Comparison of ENCODE assay signal across 10 mouse cellular contexts in the genomic region with DNA sequence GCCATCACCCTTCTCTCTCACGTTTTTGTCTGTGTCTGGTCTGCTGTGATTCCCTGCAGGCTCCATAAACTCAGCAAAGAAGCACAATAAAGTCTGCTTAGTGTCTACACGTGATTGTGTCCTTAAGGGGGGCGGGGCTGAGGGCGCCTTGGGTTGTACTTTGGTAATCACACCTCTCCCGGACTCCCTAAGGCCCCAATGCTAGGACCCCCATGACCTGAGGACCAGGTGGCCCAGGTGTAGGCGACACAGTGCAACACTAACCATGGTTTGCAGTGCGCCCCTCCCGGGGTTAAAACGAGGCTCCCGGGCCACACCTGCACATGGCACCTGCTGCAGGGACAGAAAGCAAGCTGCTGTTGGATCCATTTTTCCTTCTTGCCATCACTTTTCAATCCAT. TPM values are rescaled to one million over a fixed set of nuclear protein-coding genes. Genes with fewer than 3 reads are reported as not detected.
DNase-seq lines count a peak whose midpoint lies in the region; ATAC-seq and TF ChIP-seq lines count a peak whose summit lies in the region.
"Had no signal": no experiment of that assay in that cellular context is flagged by ENCODE, and none has a peak within 500 bp of the region (broad histone marks: within the 10 kb centered on the region; RNA-seq: fewer than 3 reads in every experiment).

No protein-coding gene starts in this region.

- intact Hi-C loops in left cerebral cortex, postnatal 25 days (cut with DNase I), result no loop called here

- TF ChIP-seq CTCF in layer of hippocampus, adult 2 months (conservative IDR thresholded peaks at IDR 0.05), result no peak
- TF ChIP-seq CTCF in hindbrain, postnatal 0 days (IDR thresholded peaks at IDR 0.05; ENCODE audit: low read depth), result no peak

- H3K4me1 ChIP-seq in forebrain, embryonic 10.5 days, result peaks cover 44% of the 10 kb centered on the region
- peaks cover 16% of the 10 kb centered on the region for H3K4me1 ChIP-seq in hindbrain, postnatal 0 days (ENCODE audit: insufficient read depth, low read length)
- H3K4me1 ChIP-seq in neural tube, embryonic 13.5 days (replicated peaks), result peaks cover 35% of the 10 kb centered on the region

- WGBS in forebrain, embryonic 10.5 days, result 18% methylated on average over 10 of the region's 10 CpGs
- WGBS in hindbrain, postnatal 0 days, result 29% methylated on average over 10 of the region's 10 CpGs
- WGBS in neural tube, embryonic 13.5 days, result 17% methylated on average over 10 of the region's 10 CpGs

- no peaks in the 10 kb centered on the region for H3K36me3 ChIP-seq in forebrain, embryonic 10.5 days (replicated peaks)
- H3K36me3 ChIP-seq in hindbrain, postnatal 0 days (ENCODE audit: insufficient read depth, low read length), result no peaks in the 10 kb centered on the region
- no peaks in the 10 kb centered on the region for H3K36me3 ChIP-seq in neural tube, embryonic 13.5 days
- H3K36me3 ChIP-seq: liver, embryonic 12.5 days had no signal

- ATAC-seq in hindbrain, postnatal 0 days, result no peak
- ATAC-seq in neural tube, embryonic 13.5 days (ENCODE audit: low read depth), result no peak
- ATAC-seq: liver, embryonic 12.5 days had no signal

- no peak overlapping the region; the same call in 1 of the 2 replicates for H3K4me3 ChIP-seq in layer of hippocampus, adult 2 months
- peak overlapping the region; percentile 64 for H3K4me3 ChIP-seq in forebrain, embryonic 10.5 days
- peak overlapping the region; percentile 40 for H3K4me3 ChIP-seq in hindbrain, postnatal 0 days (ENCODE audit: low read length)
- peak overlapping the region; percentile 45; the same call in 1 of the 2 replicates for H3K4me3 ChIP-seq in neural tube, embryonic 13.5 days

- peak overlapping the region; percentile 87; the same call in 1 of the 2 replicates for H3K27ac ChIP-seq in layer of hippocampus, adult 2 months
- peak overlapping the region; percentile 71; the same call in 1 of the 2 replicates for H3K27ac ChIP-seq in forebrain, embryonic 10.5 days
- no peak overlapping the region for H3K27ac ChIP-seq in hindbrain, postnatal 0 days
- no peak overlapping the region for H3K27ac ChIP-seq in neural tube, embryonic 13.5 days (replicated peaks)
- H3K27ac ChIP-seq: liver, embryonic 12.5 days had no signal

- H3K27me3 ChIP-seq in forebrain, embryonic 10.5 days (ENCODE audit: poor library complexity, severe bottlenecking), result peaks cover 31% of the 10 kb centered on the region
- H3K27me3 ChIP-seq in hindbrain, postnatal 0 days (ENCODE audit: insufficient read depth, low read length), result no peaks in the 10 kb centered on the region; the same call in 1 of the 2 replicates
- H3K27me3 ChIP-seq in neural tube, embryonic 13.5 days, result peaks cover 22% of the 10 kb centered on the region

- no peaks in the 10 kb centered on the region for H3K9me3 ChIP-seq in forebrain, embryonic 10.5 days
- H3K9me3 ChIP-seq in hindbrain, postnatal 0 days (ENCODE audit: low read length), result no peaks in the 10 kb centered on the region
- H3K9me3 ChIP-seq in neural tube, embryonic 13.5 days, result no peaks in the 10 kb centered on the region
- H3K9me3 ChIP-seq: G1E; liver, embryonic 12.5 days had no signal

- H3K9ac ChIP-seq in hindbrain, postnatal 0 days (replicated peaks; ENCODE audit: low read length), result no peak overlapping the region
- no peak overlapping the region for H3K9ac ChIP-seq in neural tube, embryonic 13.5 days

- no peak for DNase-seq in layer of hippocampus, adult 2 months (ENCODE audit: low spot score in 2 of 2)
- DNase-seq in layer of hippocampus, adult 11-12 months (ENCODE audit: low spot score), result no peak
- no peak for DNase-seq in forebrain, embryonic 10.5 days (ENCODE audit: extremely low spot score, low spot score)
- DNase-seq in hindbrain, postnatal 0 days (ENCODE audit: low spot score), result no peak
- no peak for DNase-seq in yolk sac, embryonic 10.5 days (ENCODE audit: low spot score)
- DNase-seq in left cerebral cortex, postnatal 25 days (ENCODE audit: low spot score in 2 of 2), result no peak
- DNase-seq in embryo, embryonic 11 days, result no peak

- H3K4me2 ChIP-seq in hindbrain, postnatal 0 days (ENCODE audit: low read depth, low read length), result peak overlapping the region; percentile 82
- H3K4me2 ChIP-seq in neural tube, embryonic 13.5 days, result peak overlapping the region; percentile 85

RNA-seq across cellular contexts. Expression of gene Ercc1, which starts 3.3 kb away (rescaled TPM):
- total RNA-seq in layer of hippocampus, adult 2 months (2021), result 10 to 100 TPM; 51.7 to 51.9 TPM
- 95.3 and 96.1 TPM in 2 replicates for polyA plus RNA-seq in forebrain, embryonic 10.5 days (2016; fragmentation: Nextera tagmentation; extraction: Ambion mirVana)
- 44.1 and 46.1 TPM in 2 replicates for total RNA-seq in hindbrain, postnatal 0 days (2014; rRNA removed)
- 69.0 and 74.2 TPM in 2 replicates for polyA plus RNA-seq in hindbrain, postnatal 0 days (2015; fragmentation: Nextera tagmentation; extraction: Ambion mirVana)
- 90.7 and 96.1 TPM in 2 replicates for polyA plus RNA-seq in neural tube, embryonic 13.5 days (2015; fragmentation: Nextera tagmentation; extraction: Ambion mirVana)
- 10 to 100 TPM; 34.1 to 40.5 TPM for total RNA-seq in left cerebral cortex, postnatal 25 days (2021)

RNA-seq across cellular contexts. Expression of gene Cd3eap, which starts 18.0 kb away (rescaled TPM):
- 10 to 100 TPM; 18.1 to 19.5 TPM for total RNA-seq in layer of hippocampus, adult 2 months (2021)
- polyA plus RNA-seq in forebrain, embryonic 10.5 days (2016; fragmentation: Nextera tagmentation; extraction: Ambion mirVana), result 30.9 and 32.2 TPM in 2 replicates
- 11.1 and 12.4 TPM in 2 replicates for total RNA-seq in hindbrain, postnatal 0 days (2014; rRNA removed)
- polyA plus RNA-seq in hindbrain, postnatal 0 days (2015; fragmentation: Nextera tagmentation; extraction: Ambion mirVana), result 17.9 and 19.3 TPM in 2 replicates
- polyA plus RNA-seq in neural tube, embryonic 13.5 days (2015; fragmentation: Nextera tagmentation; extraction: Ambion mirVana), result 19.8 and 21.1 TPM in 2 replicates
- total RNA-seq in left cerebral cortex, postnatal 25 days (2021), result 10 to 100 TPM; 16.6 to 20.0 TPM

RNA-seq across cellular contexts. Expression of gene Ppp1r13l, which starts 18.3 kb away (rescaled TPM):
- 1 to 10 TPM; 6.1 to 6.9 TPM for total RNA-seq in layer of hippocampus, adult 2 months (2021)
- 5.4 and 6.3 TPM in 2 replicates for polyA plus RNA-seq in forebrain, embryonic 10.5 days (2016; fragmentation: Nextera tagmentation; extraction: Ambion mirVana)
- 0.68 and 1.0 TPM in 2 replicates for total RNA-seq in hindbrain, postnatal 0 days (2014; rRNA removed)
- polyA plus RNA-seq in hindbrain, postnatal 0 days (2015; fragmentation: Nextera tagmentation; extraction: Ambion mirVana), result 1.0 and 1.2 TPM in 2 replicates
- 1.2 and 3.4 TPM in 2 replicates for polyA plus RNA-seq in neural tube, embryonic 13.5 days (2015; fragmentation: Nextera tagmentation; extraction: Ambion mirVana)
- total RNA-seq in left cerebral cortex, postnatal 25 days (2021), result 1 to 10 TPM; 5.4 to 9.9 TPM

RNA-seq across cellular contexts. Expression of gene Fosb, which starts 31.4 kb away (rescaled TPM):
- total RNA-seq in layer of hippocampus, adult 2 months (2021), result 10 to 100 TPM; 12.8 to 14.1 TPM
- polyA plus RNA-seq in forebrain, embryonic 10.5 days (2016; fragmentation: Nextera tagmentation; extraction: Ambion mirVana), result 0.10 TPM in 1 of 2 replicates, not detected in the other
- total RNA-seq in hindbrain, postnatal 0 days (2014; rRNA removed), result 0.31 and 1.0 TPM in 2 replicates
- polyA plus RNA-seq in hindbrain, postnatal 0 days (2015; fragmentation: Nextera tagmentation; extraction: Ambion mirVana), result 0.09 and 0.11 TPM in 2 replicates
- 0.06 and 0.19 TPM in 2 replicates for polyA plus RNA-seq in neural tube, embryonic 13.5 days (2015; fragmentation: Nextera tagmentation; extraction: Ambion mirVana)
- total RNA-seq in left cerebral cortex, postnatal 25 days (2021), result 10 to 100 TPM; 21.0 to 26.0 TPM

RNA-seq across cellular contexts. Expression of gene Ercc2, which starts 40.6 kb away (rescaled TPM):
- 10 to 100 TPM; 36.4 to 36.5 TPM for total RNA-seq in layer of hippocampus, adult 2 months (2021)
- 26.9 and 28.7 TPM in 2 replicates for polyA plus RNA-seq in forebrain, embryonic 10.5 days (2016; fragmentation: Nextera tagmentation; extraction: Ambion mirVana)
- 57.3 and 65.1 TPM in 2 replicates for total RNA-seq in hindbrain, postnatal 0 days (2014; rRNA removed)
- 18.6 and 19.9 TPM in 2 replicates for polyA plus RNA-seq in hindbrain, postnatal 0 days (2015; fragmentation: Nextera tagmentation; extraction: Ambion mirVana)
- polyA plus RNA-seq in neural tube, embryonic 13.5 days (2015; fragmentation: Nextera tagmentation; extraction: Ambion mirVana), result 18.6 and 20.5 TPM in 2 replicates
- 10 to 100 TPM; 31.9 to 32.3 TPM for total RNA-seq in left cerebral cortex, postnatal 25 days (2021)

Comparison
In these comparisons a context has a peak if more than half of its experiments do, and no peak if none do; other contexts are left out.
1. H3K27ac ChIP-seq: peak in layer of hippocampus, adult 2 months (single experiment) and forebrain, embryonic 10.5 days (single experiment); none in hindbrain, postnatal 0 days (single experiment) and neural tube, embryonic 13.5 days (single experiment).